Mouse (Mus musculus) adipose tissue, adult 10 weeks (tissue): ENCODE data around the gene Gm3667. TPM values are rescaled to one million over a fixed set of nuclear protein-coding genes. Genes with fewer than 3 reads are reported as not detected.

Experiments used
- polyA plus RNA-seq: library from polyadenylated mRNA; stranded (reverse); fragments of 350-450 nt; fragmentation: Illumina TruSeq; extraction: RNeasy Lipid Tissue Mini Kit (QIAGEN cat#74804); gene quantifications from one replicate; pipeline ENCODE4 v1.2.3, GENCODE M21; 2014; ENCODE audit warnings: low read depth, low replicate concordance

Gene Gm3667
- 1.1 TPM for polyA plus RNA-seq

GRCm38 (mm10) chr14:6889521-6890012 lies at the start of gene Gm3667:
Gene Gm3667, minus strand, starts transcription at chr14:6889962.

GRCm38 (mm10) chr14:6840211-6840610 lies 49.6 kb downstream of the Gm3667 start, which contains the start of gene Gm3642:
Gene Gm3642, minus strand, starts transcription at chr14:6840311.

Other genes starting within 250 kb of the Gm3667 start
- not detected for gene Gm10251, start 205.8 kb downstream of the Gm3667 start, polyA plus RNA-seq
- gene Gm8050, start 169.7 kb downstream of the Gm3667 start, polyA plus RNA-seq, result not detected
- 0.89 TPM for gene Gm3636, start 147.6 kb downstream of the Gm3667 start, polyA plus RNA-seq
- gene Gm8362, start 115.6 kb downstream of the Gm3667 start, polyA plus RNA-seq, result 0.35 TPM
- gene Gm3642, start 49.7 kb downstream of the Gm3667 start, polyA plus RNA-seq, result not detected
- gene Gm6356, start 83.9 kb upstream of the Gm3667 start, polyA plus RNA-seq, result not detected
- not detected for gene Gm10406, start 137.5 kb upstream of the Gm3667 start, polyA plus RNA-seq
- gene Gm3685, start 155.0 kb upstream of the Gm3667 start, polyA plus RNA-seq, result not detected
- gene Gm3696, start 210.7 kb upstream of the Gm3667 start, polyA plus RNA-seq, result 1.7 TPM
- gene Gm6676, start 235.4 kb upstream of the Gm3667 start, polyA plus RNA-seq, result not detected